Mouse (Mus musculus) effector memory CD4-positive, alpha-beta T cell, adult 5 months (primary cell): ENCODE data around the gene Nutm1. TPM values are rescaled to one million over a fixed set of nuclear protein-coding genes. Genes with fewer than 3 reads are reported as not detected.

Source experiments
- polyA plus RNA-seq: library from polyadenylated mRNA; unstranded; fragments of 100-300 nt; shearing (Covaris generic); gene quantifications from one replicate; pipeline ENCODE4 v1.2.1, GENCODE M21; 2017

The Nutm1 gene
- not detected for polyA plus RNA-seq

DNA sequence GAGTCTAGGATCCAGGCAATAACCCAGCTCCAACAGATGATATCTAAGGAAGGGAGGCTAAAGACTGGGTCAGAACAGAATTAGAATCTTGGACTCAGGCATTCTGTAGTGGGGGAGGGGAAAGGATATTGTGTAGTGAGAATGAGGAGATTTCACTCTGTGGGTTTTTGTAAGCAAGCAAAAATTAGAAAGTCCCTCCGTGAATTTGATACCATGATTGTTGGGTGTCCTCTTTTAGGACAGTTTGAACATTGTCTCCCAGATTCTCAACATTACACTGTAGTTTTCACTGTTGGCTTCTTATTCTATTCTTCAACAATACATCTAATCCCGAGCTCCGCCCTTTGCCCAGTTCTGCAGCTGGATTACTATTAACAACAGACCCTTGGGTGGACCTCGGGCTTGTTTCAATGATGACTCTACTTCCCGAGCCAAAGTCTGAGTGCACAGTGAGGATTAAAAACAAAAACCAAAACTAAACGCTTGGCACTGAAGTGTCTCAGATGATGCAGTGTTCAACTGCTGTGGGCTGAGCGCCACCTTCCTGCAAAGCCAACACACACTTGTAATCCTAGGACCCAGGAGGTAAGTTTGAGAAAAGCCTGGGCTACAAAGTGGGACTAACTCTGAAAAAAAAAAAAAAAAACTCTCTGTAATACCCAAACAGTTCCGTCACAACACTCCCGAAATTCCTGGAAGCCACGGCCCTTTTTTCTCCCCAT is at the start of gene Nutm1:
TSS of gene Nutm1 (minus strand) at position 51 of the 722 bp plus-strand sequence.

GRCm38 (mm10) chr2:112266242-112266592 is 7.1 kb upstream of the Nutm1 start, which contains the start of gene Gm21985:
Gene Gm21985 (plus strand): TSS chr2:112266314.

DNA sequence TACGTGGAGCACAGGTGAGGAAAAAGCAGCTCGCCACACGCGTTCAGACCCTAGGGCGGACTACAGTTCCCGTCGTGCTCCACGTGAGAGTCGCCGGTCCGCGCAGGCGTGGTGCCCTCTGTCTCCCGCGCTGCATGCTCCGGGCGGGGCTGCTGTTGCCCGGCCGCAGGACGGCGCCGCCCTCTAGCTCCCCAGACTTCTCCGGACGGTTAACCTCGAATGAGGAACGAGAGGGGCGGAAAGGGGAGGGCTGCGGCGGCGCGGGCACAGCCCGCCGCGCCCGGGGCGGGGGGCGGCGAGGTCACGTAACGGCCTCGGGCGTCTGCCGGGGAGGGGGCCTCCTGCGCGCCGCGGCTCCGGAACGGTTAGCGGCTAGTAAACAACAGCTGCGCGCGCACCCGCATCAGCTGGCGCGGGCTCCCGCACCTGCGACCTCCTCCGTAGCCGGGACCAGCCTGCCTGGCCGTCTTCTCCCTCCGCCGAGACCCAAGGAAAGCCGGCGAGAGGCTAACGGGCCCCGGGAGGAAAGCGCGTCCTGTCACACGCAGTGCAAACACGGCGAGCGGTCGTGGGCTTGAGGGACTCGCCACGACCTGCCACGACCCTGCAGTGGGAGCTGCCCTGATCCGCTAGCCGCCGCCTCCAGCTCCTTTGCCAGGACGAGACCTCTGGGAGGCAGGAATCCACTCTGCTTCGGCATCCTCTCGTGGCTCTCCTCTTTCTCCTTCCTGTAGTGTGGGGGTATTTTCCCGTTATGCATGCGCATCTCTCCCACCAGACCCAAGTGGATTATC is 6.6 kb upstream of the Nutm1 start, which contains the start of gene Slc12a6:
TSS of gene Slc12a6 (plus strand) at position 378 of the 794 bp plus-strand sequence.

GRCm38 (mm10) chr2:112261748-112262653 is 2.9 kb upstream of the Nutm1 start, which contains the start of gene Nop10:
Gene Nop10 (plus strand): TSS chr2:112261926.

DNA sequence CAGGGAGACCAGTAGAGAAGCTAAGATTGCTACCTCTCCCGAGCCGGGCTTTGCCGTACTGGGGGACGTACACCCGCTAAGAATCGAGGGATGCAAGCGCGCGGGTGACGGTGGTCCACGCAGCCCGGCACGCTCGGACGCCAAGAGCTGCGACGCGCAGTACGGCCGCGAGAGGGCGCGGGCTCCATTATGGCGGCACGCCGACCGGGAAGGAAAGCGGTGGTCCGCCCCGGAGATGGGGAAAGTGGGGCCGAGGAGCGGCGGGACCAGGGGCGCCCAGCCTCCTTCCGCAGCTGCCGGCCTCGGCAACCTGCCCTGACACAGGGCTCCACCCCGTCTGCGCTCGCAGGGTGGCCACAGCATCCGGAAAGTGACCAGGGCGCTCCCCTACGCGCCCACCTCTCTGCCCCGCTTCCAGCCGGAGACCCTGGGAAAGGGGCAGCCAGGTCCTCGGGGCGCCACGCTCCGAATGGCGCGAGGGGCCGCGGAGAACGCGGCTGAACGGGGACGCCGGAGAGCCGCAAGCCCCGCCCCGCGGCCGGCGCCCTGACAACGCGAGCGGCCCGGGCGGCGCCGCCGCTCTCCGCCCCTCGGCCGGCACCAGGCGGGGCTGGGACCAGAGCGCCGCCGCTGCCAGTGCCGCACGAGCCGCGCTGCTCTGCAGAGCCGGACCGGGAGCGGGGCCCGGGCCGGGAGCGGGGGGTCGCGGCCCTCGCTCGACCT is 19.7 kb downstream of the Nutm1 start, which contains the start of gene Lpcat4:
TSS of gene Lpcat4 (plus strand) at position 257 of the 723 bp plus-strand sequence.

Other genes with a start within 250 kb of the Nutm1 start
- gene Olfr1310, start 246.6 kb downstream of the Nutm1 start, polyA plus RNA-seq, result not detected
- gene Olfr1311, start 234.9 kb downstream of the Nutm1 start, polyA plus RNA-seq, result not detected
- gene Olfr1312, start 209.1 kb downstream of the Nutm1 start, polyA plus RNA-seq, result 0.17 TPM
- not detected for gene Olfr1313, start 181.4 kb downstream of the Nutm1 start, polyA plus RNA-seq
- gene Olfr1314, start 162.5 kb downstream of the Nutm1 start, polyA plus RNA-seq, result not detected
- not detected for gene Olfr1315-ps1, start 143.9 kb downstream of the Nutm1 start, polyA plus RNA-seq
- gene Olfr1316, start 124.3 kb downstream of the Nutm1 start, polyA plus RNA-seq, result not detected
- gene Olfr1317, start 119.0 kb downstream of the Nutm1 start, polyA plus RNA-seq, result not detected
- not detected for gene Olfr1318, start 105.1 kb downstream of the Nutm1 start, polyA plus RNA-seq
- 96.7 TPM for gene Lpcat4, start 19.8 kb downstream of the Nutm1 start, polyA plus RNA-seq
- 131 TPM for gene Nop10, start 2.6 kb upstream of the Nutm1 start, polyA plus RNA-seq
- 39.5 TPM for gene Slc12a6, start 6.5 kb upstream of the Nutm1 start, polyA plus RNA-seq
- not detected for gene Gm21985, start 7.0 kb upstream of the Nutm1 start, polyA plus RNA-seq
- gene Emc4, start 108.7 kb upstream of the Nutm1 start, polyA plus RNA-seq, result 66.4 TPM
- gene Katnbl1, start 119.9 kb upstream of the Nutm1 start, polyA plus RNA-seq, result 16.8 TPM
- gene Emc7, start 195.7 kb upstream of the Nutm1 start, polyA plus RNA-seq, result 15.7 TPM
- not detected for gene Chrm5, start 221.5 kb upstream of the Nutm1 start, polyA plus RNA-seq
- gene Aven, start 233.7 kb upstream of the Nutm1 start, polyA plus RNA-seq, result 40.9 TPM